Mouse (Mus musculus) heart, postnatal 10 days (tissue): ENCODE data around the gene Rpl7a. TPM values are rescaled to one million over a fixed set of nuclear protein-coding genes. Genes with fewer than 3 reads are reported as not detected.

Experiments
- DNase-seq, 2 experiments: peaks; one replicate each; pipeline ENCODE4 v3.0.0; 2021
- intact Hi-C: fragments of 180-260 bp; cut with DNase I; formaldehyde crosslinking; loops from one replicate; pipeline ENCODE4 v1.15.1; 2025
- total RNA-seq, 2 experiments: library from RNA; stranded (reverse); gene quantifications; 2 replicates each; pipeline ENCODE4 v1.2.3; 2021

Gene Rpl7a
- total RNA-seq, 2 experiments from 2014 or later = 364 to 371 TPM

DNA sequence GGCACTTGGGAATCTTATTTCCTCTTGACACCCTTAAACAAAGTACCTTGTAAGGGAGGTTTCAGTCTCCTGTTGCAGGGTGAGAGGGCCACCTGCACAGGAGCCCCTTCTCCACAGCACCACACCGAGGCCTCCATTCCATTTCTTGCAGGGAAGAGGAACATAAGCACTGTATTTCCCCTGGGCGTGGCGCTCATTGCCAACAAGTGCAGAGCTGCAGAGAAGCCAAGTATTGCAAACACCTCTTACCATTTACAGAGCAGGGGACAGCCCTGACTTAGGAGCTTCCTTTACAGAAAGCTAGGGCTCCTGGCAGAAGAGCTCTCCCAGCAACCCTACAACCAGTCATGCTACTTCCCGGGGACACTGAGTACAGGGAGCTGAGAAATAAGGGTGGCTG, 41.6 kb downstream of the Rpl7a start:
- no peak for DNase-seq
- intact Hi-C loops = no loop called here

DNA sequence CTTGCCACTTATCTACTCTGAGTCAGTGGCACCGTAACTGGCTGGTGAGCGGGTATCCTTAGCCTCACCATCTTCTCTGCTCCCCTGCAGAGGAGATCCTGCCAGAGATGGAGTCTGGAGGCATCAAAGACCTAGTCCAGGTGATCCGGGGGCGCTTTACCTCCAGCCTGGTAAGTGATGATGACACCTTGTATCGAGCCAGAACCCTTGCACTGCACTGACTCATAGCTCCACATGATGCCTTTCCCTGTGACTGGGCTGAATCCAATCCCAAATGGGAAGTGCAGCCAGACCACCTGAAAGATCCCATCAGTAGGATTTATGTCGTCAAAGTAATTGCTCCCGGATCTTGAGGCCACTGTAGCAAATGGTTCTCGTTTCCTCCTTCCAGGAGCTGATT, 42.3 kb downstream of the Rpl7a start:
- intact Hi-C loops = no loop called here
- DNase-seq = no peak

DNA sequence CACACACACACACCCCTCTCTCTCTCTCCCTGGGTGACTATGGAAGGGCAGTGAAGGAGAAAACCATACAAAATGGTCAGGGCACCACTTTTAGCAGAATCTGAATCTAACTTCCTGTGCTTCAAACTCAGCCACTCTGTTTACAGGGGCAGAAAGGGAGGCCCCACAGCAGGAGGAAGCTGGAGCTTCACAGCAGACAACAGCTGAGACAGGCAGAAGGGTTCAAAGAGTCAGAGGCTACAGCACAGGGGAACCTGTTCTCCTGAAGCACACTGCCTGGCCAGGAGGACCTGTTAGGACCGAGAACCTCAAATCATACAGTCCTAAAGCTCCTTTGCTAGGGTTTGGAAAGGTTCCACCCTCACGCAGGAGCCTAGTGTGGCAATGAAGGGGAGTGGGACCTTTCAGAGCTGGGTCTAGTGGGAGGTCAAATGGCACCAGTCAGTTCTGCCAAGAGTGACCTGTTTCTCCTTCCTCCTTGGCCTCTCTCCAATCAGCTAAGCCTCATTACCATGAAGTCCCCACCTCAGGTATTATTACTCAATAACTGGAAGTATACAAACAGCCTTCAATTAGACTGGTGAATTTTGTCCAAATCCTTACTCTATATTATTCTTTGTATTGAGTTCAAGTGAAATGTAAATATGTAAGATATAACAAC, 44.3 kb downstream of the Rpl7a start:
- intact Hi-C loops = no loop called here
- no peak for DNase-seq

DNA sequence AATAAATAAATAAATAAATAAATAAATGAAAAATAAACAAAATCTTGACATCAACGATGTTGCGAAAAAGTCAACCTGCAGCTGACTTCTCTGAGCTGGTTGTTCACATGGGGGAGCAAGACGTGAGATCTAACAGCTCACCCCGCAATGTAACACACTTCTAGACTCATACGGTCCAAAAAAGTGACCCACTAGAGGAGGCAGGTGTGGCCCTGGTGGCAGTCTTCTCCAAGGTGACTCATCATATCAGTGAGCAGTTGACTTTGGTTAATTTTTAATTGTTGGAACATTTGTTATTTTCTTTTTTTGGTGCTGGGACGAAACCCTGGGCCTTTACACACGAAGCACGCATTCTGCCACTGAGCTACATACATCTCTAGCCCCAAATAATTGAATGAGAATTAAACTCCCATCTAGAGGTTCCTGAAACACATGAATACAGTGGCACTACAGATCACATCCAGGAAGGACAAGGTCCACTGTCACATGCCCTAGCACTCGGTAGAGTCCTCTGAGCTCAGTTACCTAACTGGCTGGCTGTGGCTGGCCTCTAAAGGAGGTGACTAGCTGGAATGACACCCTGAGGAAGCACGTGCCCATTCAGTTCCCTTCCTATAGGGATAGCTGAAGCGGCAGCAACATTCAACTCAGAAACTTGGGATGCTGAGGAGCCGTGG, 46.4 kb downstream of the Rpl7a start:
- intact Hi-C loops = no loop called here
- DNase-seq = no peak

DNA sequence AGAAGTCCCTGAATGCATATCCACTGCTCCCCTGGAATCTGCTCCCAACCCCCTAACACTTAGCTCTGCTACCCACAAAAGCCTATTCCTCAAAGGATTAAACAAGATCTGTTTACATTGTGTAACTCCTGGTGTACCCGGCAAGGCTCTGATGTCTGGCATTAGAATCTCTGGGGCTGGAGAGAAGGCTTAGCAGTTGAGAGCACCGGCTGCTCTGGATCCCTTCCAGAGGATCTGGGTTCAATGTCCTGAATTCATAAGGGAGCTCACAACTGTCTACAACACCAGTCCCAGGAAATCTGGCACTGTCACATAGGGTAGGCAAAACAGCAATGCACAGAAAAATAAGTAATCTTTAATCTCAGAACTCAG, 46.9 kb downstream of the Rpl7a start:
- intact Hi-C loops = no loop called here
- DNase-seq = no peak

DNA sequence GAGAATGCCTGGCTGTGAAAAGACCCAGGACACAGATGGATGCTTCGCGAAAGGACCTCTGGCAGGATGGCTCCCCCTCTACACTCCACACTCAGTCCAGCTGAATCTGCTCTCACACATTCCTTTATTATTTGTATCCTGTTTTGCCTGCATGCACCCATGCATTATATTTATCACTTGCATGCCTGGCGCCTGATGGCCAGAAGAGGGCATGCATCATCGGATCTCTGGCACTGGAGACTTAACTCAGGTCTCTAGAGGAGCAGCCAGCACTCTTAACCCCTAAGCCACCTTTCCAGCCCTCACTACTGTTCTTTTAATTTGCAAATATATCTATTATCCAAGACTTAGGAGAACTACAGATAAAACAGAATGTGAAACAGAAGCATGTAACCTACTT, 50.2 kb downstream of the Rpl7a start:
- intact Hi-C loops = no loop called here
- no peak for DNase-seq

Other genes with a start within 250 kb of the Rpl7a start
- not detected for gene Lcn4, start 239.5 kb upstream of the Rpl7a start, total RNA-seq
- not detected for gene Abo, start 45.8 kb upstream of the Rpl7a start, total RNA-seq
- 10 to 100 TPM; 14.7 to 16.8 TPM for gene Surf6, start 7.9 kb upstream of the Rpl7a start, total RNA-seq
- gene Med22, start 87 bp upstream of the Rpl7a start, total RNA-seq = 10 to 100 TPM; 29.3 to 37.7 TPM
- gene Surf2, start 5.6 kb downstream of the Rpl7a start, total RNA-seq = 10 to 100 TPM; 15.9 TPM
- gene Surf1, start 5.8 kb downstream of the Rpl7a start, total RNA-seq = 10 to 100 TPM; 48.0 to 54.1 TPM
- gene Surf4, start 23.2 kb downstream of the Rpl7a start, total RNA-seq = 100 to 1,000 TPM; 103 TPM
- under 1 TPM in 1 of 2 experiments, not detected in 1; 0.31 TPM for gene Stkld1, start 23.3 kb downstream of the Rpl7a start, total RNA-seq
- gene Rexo4, start 53.6 kb downstream of the Rpl7a start, total RNA-seq = 10 to 100 TPM; 13.3 to 14.4 TPM
- not detected for gene Adamts13, start 62.7 kb downstream of the Rpl7a start, total RNA-seq
- gene Cacfd1, start 99.2 kb downstream of the Rpl7a start, total RNA-seq = 10 to 100 TPM; 29.0 to 36.7 TPM
- under 1 TPM in 1 of 2 experiments, not detected in 1; 0.14 TPM for gene Slc2a6, start 117.2 kb downstream of the Rpl7a start, total RNA-seq
- under 1 TPM in 1 of 2 experiments, not detected in 1; 0.22 TPM for gene Mymk, start 161.4 kb downstream of the Rpl7a start, total RNA-seq
- gene Adamtsl2, start 168.6 kb downstream of the Rpl7a start, total RNA-seq = 10 to 100 TPM in 1 of 2 experiments, 1 to 10 TPM in 1; 8.7 to 19.4 TPM
- under 1 TPM; 0.37 to 0.38 TPM for gene Fam163b, start 231.7 kb downstream of the Rpl7a start, total RNA-seq